Mouse (Mus musculus): ENCODE measurements around the gene Cited4. TPM values are rescaled to one million over a fixed set of nuclear protein-coding genes. Genes with fewer than 3 reads are reported as not detected.

Cited4 gene
- total RNA-seq, 4 experiments from 2014 or later = 26.2 to 42.1 (median 32.5) TPM

DNA sequence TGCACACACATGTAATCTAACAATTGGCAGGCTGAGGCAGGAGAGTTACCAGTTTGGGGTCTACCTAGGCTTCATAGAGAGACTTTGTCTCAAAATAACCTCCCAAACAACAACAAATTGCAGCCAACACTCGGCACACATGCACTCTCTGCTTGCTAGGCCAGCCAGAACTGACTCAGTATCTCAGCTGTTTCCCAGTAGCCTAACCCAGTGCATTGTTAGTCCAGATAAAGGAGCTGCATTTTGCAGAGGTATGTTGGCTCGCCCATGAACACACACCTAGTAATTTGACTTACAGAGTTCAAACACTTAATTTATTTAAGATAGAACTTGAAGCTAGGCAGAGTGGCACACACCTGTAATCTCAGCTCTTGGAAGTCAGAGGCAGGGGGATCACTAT lies 9.3 kb downstream of the Cited4 start:
- no peak for DNase-seq (ENCODE audit: low spot score)

DNA sequence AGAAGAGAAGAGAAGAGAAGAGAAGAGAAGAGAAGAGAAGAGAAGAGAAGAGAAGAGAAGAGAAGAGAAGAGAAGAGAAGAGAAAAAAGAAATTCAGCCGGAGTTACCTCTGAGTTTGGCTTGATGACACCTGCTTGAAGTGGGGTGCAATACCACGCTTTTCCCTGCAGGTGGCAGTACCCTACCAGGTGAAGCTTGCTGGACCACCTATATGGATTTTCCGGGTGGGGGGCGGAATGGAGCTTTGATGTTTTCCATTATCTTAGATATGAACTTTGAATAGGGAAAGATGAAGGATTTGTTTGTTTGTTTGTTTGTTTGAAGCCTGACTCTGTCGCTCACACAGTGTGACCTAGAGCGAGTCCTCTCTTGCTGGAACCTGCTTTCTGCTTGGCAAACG lies 14.6 kb downstream of the Cited4 start:
- DNase-seq (ENCODE audit: low spot score) = peak; percentile 14

DNA sequence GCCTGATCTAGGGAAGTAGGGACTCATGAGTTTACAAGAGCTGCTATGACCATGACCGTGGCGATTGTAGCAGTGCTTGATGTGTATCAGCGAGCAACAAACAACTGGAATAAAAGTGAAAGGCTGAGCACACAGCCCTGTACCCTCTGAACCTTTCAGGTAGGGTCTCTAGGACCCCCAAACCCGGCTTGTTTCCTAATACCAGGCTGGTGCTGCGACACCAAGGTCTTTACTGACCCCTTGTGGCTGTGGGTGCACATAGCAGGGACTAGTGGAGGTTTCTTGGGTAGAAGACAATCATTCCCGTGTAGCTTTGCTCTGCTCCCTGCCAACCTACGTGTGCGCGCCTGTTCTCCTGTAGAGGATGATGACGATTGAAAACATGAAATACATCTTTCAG lies 15.8 kb downstream of the Cited4 start:
- peak; percentile 28 for DNase-seq (ENCODE audit: low spot score)

DNA sequence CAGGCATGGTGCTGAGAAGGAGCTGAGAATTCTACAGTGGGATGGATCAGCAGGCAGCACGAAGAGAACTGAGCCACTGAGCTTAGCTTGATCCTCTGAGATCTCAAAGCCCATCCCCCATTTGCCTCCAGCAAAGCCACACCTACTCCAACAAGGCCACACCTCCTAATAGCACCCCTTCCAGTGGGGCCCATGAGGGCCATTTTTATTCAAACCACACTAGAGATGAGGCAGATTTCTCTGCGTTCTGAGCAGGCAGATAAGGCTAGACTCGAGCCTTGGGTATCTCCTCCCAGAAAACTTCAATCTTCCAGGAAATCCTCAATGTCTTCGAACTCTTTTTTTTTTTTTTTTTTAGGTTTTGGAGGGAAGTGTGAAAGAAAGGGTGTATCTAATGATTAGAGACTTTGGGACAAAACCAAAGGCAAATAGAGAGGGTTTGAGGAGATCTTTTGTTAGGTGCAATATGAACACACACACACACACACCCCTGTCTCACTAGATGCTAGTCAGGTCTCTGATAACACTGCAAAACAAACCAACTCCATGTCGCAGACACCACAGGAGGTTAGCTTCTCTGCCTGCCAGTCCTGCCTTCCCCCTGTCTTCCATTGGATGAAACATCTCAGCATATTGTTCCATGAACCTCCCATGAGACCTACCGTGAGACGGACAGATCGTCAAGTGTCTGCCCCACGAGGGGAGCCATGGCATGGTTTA lies 17.1 kb downstream of the Cited4 start:
- DNase-seq (ENCODE audit: low spot score) = no peak

DNA sequence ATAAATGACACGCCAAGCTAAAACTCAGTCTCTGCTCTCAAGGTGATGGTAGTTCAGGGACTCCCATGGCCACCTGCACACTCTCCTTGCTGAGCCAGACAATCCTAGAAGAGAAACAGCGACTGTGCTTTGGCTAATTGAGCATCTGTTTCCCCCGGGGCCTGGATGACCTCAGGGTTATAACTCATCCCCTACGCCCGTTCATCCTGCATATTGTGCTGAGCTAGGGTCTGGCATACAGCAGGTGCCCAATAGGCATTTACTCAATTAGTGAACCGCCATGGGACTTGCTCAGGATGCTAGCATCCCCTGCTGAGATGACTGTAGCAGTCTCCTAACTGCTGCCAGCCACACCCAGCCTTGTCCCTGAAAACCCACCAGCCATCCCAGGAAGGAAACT lies 20.9 kb downstream of the Cited4 start:
- no peak for DNase-seq (ENCODE audit: low spot score)

DNA sequence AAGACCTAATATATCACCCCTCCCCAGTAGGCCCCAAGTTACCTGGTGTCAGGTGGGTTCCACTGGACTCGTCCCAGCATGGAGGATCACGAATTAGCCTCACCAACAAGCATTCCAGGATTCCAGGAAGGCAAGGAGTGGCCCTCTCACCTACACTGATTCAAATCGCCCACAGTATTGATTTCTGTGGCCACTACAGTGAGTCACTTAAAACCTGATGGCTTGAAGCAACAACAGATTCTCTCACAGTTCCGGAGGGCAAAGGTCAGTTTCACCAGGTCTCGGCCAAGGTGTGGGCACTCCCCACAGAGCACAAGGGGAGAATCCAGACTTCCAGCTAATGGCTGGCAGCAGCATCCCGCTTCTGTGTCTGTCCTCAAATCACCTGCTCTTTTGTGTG lies 22.9 kb downstream of the Cited4 start:
- no peak for DNase-seq (ENCODE audit: low spot score)

DNA sequence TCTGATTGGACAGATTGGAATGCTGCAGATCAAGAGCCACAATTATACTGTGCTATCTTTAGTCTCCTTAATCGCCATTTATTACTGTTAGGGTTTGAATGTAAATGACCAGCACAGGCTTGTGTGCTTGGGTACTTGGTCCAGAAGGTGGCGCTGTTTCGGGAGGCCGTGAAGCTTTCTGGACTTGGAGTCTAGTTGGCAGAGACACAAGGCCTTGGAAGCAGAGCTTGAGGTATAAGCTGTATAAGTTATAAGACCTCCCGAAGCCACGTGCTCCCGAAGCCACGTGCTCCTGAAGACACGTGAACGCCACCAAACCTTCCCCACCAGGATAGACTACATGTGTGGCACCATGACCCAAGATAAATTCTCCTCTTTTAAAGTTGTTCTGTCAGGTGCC lies 26.3 kb downstream of the Cited4 start:
- DNase-seq (ENCODE audit: low spot score) = peak; percentile 36

DNA sequence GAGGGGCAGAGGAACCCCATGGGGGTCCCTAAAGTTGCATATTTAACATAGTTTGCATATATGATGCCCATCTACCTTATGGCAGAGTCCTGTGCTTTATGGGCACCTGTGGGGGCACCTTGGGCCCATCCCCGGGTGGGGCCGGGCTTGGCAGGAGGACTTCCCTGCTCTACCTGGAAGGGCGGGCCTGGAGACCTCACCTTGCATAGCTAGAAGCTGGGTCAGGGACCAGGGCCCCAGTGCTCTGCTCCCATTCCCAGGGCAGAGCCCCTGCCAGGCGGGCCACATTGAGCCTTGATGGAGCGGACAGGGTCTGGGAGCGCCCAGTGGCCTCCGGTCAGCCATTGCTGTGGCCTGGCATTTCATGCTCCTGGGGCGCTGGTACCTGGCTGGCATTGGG lies 31.0 kb downstream of the Cited4 start:
- no peak for DNase-seq (ENCODE audit: low spot score)

DNA sequence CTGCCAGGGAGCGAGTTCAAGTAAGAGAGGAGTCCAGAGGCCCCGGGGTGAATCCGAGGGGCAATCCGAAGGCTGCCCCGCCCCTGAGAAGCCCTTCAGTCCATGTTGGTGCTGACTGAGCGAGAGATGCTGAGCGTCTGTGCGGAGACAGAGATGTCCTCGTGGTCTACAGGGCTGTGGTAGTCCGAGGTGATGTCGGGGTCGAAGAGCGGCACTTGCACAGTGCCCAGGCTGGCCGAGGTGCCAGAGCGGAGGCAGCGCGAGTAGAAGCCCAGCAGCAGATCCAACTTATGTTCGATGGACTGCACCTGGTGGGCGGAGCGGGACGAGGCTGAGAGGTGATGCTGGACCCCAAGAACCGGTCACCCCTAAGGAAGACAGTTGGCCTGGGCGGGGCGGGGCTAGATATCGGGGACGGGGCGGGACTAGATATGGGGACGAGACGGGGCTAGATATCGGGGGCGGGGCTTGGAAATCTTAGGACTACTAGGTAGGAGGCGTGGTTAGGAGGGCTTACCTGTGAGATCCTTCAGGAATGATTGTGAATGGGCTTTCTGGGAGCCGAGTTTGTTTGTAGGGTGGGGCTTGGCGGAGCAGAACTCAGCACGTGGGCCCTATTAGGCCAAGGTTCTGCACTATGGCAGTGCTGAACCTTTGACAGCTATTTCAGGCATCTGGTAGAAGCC lies 31.6 kb downstream of the Cited4 start:
- no peak for DNase-seq (ENCODE audit: low spot score)

DNA sequence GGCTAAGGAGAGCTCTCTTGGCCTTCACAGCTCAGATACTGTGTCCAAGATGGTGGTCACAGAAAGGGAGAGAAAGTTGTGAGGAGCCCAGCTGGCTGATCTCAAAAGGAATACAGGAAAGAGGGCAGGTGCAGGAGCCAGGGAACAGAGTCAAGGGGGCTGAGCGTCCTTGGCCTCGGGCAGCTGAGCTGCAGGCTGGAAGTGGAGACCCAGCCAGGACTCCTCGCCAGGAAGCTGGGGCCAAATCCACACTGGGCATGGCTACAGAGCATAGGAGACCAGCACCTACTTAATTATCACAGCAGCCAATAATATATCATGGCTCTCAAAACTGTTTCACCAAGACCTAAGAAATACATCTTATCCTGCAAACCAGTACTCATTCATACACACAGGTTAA lies 34.8 kb downstream of the Cited4 start:
- DNase-seq (ENCODE audit: low spot score) = no peak

DNA sequence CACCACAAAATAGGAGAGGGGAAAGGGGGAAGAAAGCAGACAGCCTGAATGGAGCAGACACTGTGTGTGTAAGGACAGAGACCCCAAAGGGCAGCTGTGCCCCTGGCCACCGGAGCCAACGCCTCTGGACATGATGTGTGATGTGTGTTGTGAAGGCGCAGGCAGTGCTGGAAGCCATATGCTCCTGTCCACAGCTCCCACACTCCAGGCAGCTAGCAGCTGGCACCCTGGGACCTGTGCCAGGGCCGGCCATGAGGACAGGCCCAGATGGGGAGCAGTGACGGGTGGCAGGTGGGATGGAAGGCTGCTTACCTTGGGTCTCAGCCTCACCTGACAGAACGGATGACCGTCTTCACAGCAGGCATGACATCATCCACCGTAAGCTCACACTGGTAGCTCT lies 35.7 kb downstream of the Cited4 start:
- DNase-seq (ENCODE audit: low spot score) = no peak

DNA sequence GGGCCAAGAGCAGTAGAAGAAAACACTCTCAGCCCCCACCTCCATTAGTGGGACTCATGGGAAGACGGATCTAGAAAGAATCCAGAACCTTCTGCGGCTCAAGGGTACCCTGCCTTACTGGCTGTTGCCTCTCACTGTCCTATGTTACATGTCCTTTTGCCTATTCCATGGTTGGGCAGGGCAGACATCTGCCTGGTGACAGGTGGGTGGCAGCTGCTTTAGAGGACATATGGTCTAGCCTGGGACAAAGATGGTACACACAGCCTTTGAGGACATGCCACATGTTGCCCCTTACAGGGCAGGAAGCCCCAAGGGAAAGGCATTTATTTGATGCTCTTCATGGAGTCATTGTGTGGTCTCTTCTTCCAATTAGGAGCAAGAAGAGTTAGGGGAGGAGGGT lies 36.1 kb downstream of the Cited4 start:
- DNase-seq (ENCODE audit: low spot score) = no peak

DNA sequence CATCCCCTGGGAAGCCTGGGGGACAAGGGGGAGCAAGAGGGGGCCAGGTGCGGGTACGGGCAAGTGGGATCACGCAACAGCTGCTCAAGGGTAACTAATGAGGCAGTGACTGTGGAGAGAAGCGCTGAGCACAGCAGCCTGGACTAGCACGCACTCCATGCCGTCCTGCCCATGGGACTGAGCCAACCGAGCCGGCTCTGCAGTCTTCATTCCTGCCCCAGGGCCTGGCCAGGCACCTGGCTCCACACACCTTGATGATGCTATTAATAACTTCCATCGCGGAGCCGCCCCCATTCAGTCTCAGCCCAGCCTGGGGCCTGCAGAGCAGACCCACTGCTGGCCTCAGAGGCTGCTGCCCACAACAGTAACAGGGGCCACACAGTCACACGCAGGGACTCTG lies 45.9 kb downstream of the Cited4 start:
- no peak for DNase-seq (ENCODE audit: low spot score)

DNA sequence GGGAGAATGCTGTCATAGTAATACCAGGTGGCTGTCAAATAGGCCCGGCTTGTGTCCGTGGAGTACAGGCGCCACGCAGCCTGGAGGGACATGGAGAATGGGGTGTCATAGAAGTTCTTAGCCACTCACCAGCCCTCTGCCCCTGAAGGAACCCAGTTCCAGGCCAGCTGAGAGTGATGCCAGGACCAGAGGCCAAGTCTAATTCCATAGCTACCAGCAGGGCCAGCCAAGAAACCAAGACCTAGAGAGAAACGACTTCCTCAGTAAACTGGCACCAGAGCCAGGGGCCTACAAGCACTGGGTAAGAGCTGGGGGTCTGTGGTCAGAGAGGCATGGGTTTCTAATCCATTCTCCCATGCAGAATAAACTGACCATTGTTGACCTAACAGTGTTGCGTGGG lies 46.6 kb downstream of the Cited4 start:
- no peak for DNase-seq (ENCODE audit: low spot score)

DNA sequence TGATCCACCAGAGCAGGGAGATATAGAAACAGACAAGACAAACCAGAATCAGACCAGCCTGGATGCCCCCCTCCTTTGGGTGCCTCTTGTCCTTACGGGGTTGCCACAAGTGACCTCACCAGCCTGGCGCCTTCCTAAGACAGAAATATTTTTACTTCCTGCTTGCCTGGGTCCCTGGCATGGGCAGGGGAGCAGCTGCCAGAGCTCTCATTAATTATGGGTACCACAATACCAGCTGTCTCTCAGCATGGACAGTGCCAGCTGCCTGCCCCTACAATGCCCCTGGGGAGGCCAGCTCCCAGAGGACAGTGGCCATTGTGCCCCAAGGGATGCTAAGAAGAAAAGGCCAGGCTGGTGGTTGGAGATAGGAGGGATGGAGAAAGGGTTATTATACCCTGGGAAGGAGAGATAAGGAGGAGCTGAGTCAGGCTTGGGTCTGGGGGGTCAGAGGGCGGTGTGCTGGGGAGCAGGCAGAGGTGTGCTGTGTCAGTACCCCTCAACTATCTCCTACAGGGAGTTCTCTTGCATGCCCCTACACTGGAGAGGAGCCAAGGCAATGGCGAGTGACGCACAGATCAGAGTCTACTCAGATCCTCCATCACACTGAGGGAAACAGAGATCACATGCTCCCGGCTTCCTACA lies 47.6 kb downstream of the Cited4 start:
- DNase-seq (ENCODE audit: low spot score) = no peak

DNA sequence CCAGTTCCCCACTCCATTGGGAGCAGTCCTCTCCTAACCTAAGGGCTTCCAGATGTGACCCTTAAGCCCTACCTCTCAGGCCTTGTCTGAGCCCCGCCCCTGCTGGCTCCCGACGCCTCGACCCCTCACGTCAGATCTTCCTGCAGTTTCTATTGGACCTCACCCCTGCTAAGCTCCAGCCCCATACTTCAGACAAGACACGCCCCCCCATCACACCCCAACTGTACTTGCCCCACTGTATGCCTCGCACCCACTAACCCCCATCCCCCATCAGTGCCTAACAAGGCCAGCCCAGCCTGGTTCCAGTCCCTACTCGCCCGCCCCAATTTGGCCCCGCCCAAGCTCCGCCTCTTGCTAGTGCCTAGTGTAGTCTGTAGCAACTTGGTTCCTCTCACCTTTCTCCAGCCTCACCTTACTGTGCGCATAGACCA lies 49.8 kb downstream of the Cited4 start:
- no peak for DNase-seq (ENCODE audit: low spot score)

DNA sequence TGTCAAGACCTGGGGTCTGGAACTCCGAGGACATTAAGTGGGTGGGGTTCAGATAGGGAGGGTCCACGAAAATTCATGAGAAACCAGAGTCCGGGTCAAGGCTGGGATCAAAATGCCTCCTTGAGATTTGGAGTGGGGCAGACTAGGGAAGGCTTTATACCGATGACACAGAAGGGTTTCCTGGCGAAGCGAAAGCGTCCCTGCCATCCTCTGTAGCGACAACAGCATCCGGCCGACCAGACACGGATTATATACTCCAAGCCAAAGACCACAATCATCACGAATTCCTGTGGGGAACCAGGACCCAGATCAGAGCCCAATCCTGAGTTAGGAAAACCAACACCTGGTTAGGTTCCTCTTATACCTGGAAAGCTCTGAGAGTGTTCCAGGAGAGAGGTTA lies 50.4 kb downstream of the Cited4 start:
- DNase-seq (ENCODE audit: low spot score) = no peak

Other genes with a start within 250 kb of the Cited4 start
- under 1 TPM in 3 of 4 experiments, not detected in 1; 0.14 to 0.35 (median 0.16) TPM for gene Slfnl1, start 134.3 kb upstream of the Cited4 start, total RNA-seq (2022)
- 10 to 100 TPM; 27.7 to 31.2 (median 28.0) TPM for gene Ctps, start 96.3 kb upstream of the Cited4 start, total RNA-seq (2022)
- not detected for gene Gm8439, start 77.8 kb upstream of the Cited4 start, total RNA-seq (2022)
- 1 to 10 TPM; 1.6 to 2.4 (median 2.2) TPM for gene Kcnq4, start 82.0 kb downstream of the Cited4 start, total RNA-seq (2022)
- 10 to 100 TPM; 52.4 to 55.1 (median 54.4) TPM for gene Nfyc, start 165.0 kb downstream of the Cited4 start, total RNA-seq (2022)
- under 1 TPM in 3 of 4 experiments, not detected in 1; 0.06 to 0.14 (median 0.08) TPM for gene Rims3, start 188.2 kb downstream of the Cited4 start, total RNA-seq (2022)